Mouse (Mus musculus) C2C12 (cell line): ENCODE results near the gene Nav2.

Source experiments
- CTCF ChIP-seq: IDR thresholded peaks from one replicate; pipeline ENCODE4 v1.5.1; 2011; ENCODE audit not compliant: control insufficient read depth, insufficient read depth, insufficient read length
- USF1 ChIP-seq: IDR thresholded peaks from one replicate; pipeline ENCODE4 v1.6.1; 2011; ENCODE audit warnings: low read depth, mild to moderate bottlenecking, control low read depth, moderate library complexity

- TF ChIP-seq CTCF = no peak
- TF ChIP-seq USF1 = no peak
These were observed 656.6 kb downstream of the Nav2 start for GRCm38 (mm10) chr7:49565084-49565483.
